Mouse (Mus musculus) liver, embryonic 11.5 days (tissue): ENCODE measurements at regions not wholly inside any gene's neighbourhood (a gene's known extent, or its start where the extent isn't known, plus 50 kb on each side); places are given as distances from the start of the nearest gene placed in this dataset.

Experiments
- ATAC-seq: fragments of 200-750 bp; cut with Nextera tagmentation; replicated peaks from 2 replicates; pipeline ENCODE4 v1.8.0; 2017; ENCODE audit warnings: moderate number of reproducible peaks, mild to moderate bottlenecking, moderate TSS enrichment, moderate library complexity; ENCODE audit not compliant: low FRiP score
- DNase-seq: peaks from one replicate; pipeline ENCODE4 v3.0.0-alpha.2; 2017; ENCODE audit warnings: low spot score
- H3K27ac ChIP-seq: fragments of 300-500 bp; sonication (generic); 2 replicates; pipeline ENCODE4 v1.5.1; 2014; ENCODE audit warnings: mild to moderate bottlenecking, low read depth, low read length, control low read depth
- H3K27me3 ChIP-seq: fragments of 300-500 bp; sonication (generic); replicated peaks from 2 replicates; pipeline ENCODE4 v1.6.1; 2014; ENCODE audit warnings: low read length, mixed read lengths; ENCODE audit not compliant: control insufficient read depth, insufficient read depth
- H3K36me3 ChIP-seq: fragments of 300-500 bp; sonication (generic); 2 replicates; pipeline ENCODE4 v1.6.1; 2014; ENCODE audit warnings: mild to moderate bottlenecking, low read length, moderate library complexity, mixed read lengths; ENCODE audit not compliant: control insufficient read depth, insufficient read depth
- H3K4me1 ChIP-seq: fragments of 300-500 bp; sonication (generic); replicated peaks from 2 replicates; pipeline ENCODE4 v1.6.1; 2014; ENCODE audit warnings: low read length, mixed read lengths; ENCODE audit not compliant: control insufficient read depth, insufficient read depth
- H3K4me2 ChIP-seq: fragments of 300-500 bp; sonication (generic); 2 replicates; pipeline ENCODE4 v1.6.1; 2014; ENCODE audit warnings: mild to moderate bottlenecking, control low read depth, moderate library complexity
- H3K4me3 ChIP-seq: fragments of 300-500 bp; sonication (generic); 2 replicates; pipeline ENCODE4 v1.5.1; 2014; ENCODE audit warnings: low read depth, low read length, control low read depth
- H3K9ac ChIP-seq: fragments of 300-500 bp; sonication (generic); 2 replicates; pipeline ENCODE4 v1.6.1; 2014; ENCODE audit warnings: low read depth, low read length, control low read depth
- H3K9me3 ChIP-seq: fragments of 300-500 bp; sonication (generic); 2 replicates; pipeline ENCODE4 v1.6.1; 2016; ENCODE audit warnings: low read length, inconsistent platforms, mixed read lengths; ENCODE audit not compliant: control insufficient read depth
- WGBS: fragments of 180-500 bp; shearing (Covaris S2); extraction: QIAGEN DNeasy Blood & Tissue Kit; methylation state at CpG from one replicate; pipeline ENCODE4 v1.1.7; 2014; 5-methylcytosine and 5-hydroxymethylcytosine counted together

DNA sequence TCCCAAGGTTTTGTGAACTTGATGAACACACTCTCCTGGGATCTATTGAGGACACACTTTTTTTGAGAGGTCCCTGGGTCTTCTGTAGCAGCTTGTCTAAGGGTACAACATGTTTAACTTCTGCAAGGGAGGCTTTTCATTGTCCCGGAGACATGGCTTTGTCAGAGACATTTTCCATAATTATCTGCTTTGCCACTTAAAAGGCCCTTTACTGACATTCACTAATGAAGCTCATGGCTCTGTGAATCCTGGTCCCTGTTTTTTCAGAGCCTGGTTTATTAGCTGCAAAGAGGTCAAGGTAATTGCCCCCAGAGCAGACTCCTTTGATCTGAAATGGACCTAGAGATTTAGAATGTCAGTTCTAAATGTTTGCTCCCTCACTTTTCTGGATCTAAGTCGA, 246.8 kb upstream of the Ubash3b start:
- H3K9me3 ChIP-seq: no peaks in the 10 kb centered on the region
- whole genome bisulfite sequencing: 33% methylated on average over 2 of the region's 2 CpGs
- H3K27ac ChIP-seq: no peak overlapping the region
- H3K9ac ChIP-seq: no peak overlapping the region
- DNase-seq (no peak), ATAC-seq (no peak)
- no peak overlapping the region for H3K4me3 ChIP-seq
- no peaks in the 10 kb centered on the region for H3K4me1 ChIP-seq
- H3K27me3 ChIP-seq: no peaks in the 10 kb centered on the region
- no peaks in the 10 kb centered on the region for H3K36me3 ChIP-seq
- no peak overlapping the region for H3K4me2 ChIP-seq

DNA sequence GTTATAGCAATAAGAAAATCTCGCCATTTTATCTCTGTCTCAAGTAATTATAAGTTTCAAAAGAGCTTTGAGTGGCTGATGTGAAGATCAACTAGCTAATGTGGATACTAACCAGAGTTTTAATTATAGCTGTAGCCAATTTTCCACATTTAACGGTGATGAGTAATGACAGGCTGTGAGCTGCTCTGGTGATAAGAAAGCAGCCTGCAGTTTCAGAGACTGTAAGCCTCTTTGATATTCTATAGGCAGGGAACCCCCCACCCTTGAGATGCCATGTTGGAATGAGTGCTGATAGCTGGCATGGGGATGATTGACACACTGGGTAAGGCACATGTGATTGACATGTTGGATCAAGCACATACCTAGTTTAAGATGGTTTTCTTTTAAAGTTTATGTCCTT, 245.6 kb upstream of the Ubash3b start:
- H3K27ac ChIP-seq: no peak overlapping the region
- no peak overlapping the region for H3K9ac ChIP-seq
- H3K4me3 ChIP-seq: no peak overlapping the region
- DNase-seq: no peak
- 51% methylated on average over 2 of the region's 2 CpGs for WGBS
- no peak for ATAC-seq
- H3K9me3 ChIP-seq: no peaks in the 10 kb centered on the region
- no peaks in the 10 kb centered on the region for H3K27me3 ChIP-seq
- H3K4me2 ChIP-seq: no peak overlapping the region
- H3K36me3 ChIP-seq: no peaks in the 10 kb centered on the region
- no peaks in the 10 kb centered on the region for H3K4me1 ChIP-seq

DNA sequence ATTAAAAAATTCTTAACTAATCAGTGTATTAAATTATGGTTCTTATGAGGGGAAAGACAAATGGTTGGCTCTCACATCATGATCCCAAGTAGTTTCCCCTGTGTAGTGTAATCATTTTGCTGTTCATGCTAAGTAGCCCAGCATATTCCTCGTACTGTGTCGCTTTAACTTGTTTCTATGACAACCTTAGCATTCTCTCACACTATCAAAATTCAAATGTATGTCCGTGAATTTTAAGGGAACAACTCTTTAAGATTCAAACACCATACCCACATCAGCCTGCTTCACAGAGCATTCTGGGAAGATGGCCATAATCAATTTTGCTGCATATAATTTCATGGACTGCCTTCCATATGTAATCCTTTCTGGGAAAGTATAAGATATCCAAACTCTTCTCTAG, 241.4 kb upstream of the Ubash3b start:
- H3K4me3 ChIP-seq: no peak overlapping the region
- H3K4me1 ChIP-seq: no peaks in the 10 kb centered on the region
- no peak overlapping the region for H3K9ac ChIP-seq
- no peak overlapping the region for H3K27ac ChIP-seq
- no peaks in the 10 kb centered on the region for H3K36me3 ChIP-seq
- ATAC-seq (no peak), DNase-seq (no peak)
- no peak overlapping the region for H3K4me2 ChIP-seq
- no peaks in the 10 kb centered on the region for H3K9me3 ChIP-seq
- WGBS: 80% methylated on average over 3 of the region's 3 CpGs
- no peaks in the 10 kb centered on the region for H3K27me3 ChIP-seq

DNA sequence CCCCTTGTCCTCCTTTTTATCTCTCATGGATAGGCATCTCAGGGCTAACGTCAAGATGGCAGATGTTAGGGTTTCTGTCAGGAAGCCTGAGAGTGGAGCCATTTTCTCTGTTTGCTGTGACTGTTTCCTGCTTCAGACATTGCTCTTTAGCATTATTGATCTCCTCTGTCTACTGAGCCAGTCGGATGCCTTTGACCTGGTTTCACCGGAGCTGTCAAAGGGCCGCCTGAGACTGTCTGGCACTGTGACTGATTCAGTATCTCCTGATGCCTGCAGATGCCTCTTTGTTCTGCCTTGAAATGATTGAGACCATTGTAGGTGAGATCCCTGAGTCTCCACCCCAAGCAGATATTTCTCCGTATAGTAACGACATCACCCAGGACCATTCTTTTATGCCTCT, 239.5 kb upstream of the Ubash3b start:
- Histone ChIP-seq H3K4me3 (no peak overlapping the region), H3K27me3 (no peaks in the 10 kb centered on the region), H3K4me1 (no peaks in the 10 kb centered on the region), H3K36me3 (no peaks in the 10 kb centered on the region), H3K9ac (no peak overlapping the region), H3K27ac (no peak overlapping the region), H3K9me3 (no peaks in the 10 kb centered on the region), H3K4me2 (no peak overlapping the region)
- DNase-seq (no peak), ATAC-seq (no peak)
- 68% methylated on average over 6 of the region's 6 CpGs for WGBS

DNA sequence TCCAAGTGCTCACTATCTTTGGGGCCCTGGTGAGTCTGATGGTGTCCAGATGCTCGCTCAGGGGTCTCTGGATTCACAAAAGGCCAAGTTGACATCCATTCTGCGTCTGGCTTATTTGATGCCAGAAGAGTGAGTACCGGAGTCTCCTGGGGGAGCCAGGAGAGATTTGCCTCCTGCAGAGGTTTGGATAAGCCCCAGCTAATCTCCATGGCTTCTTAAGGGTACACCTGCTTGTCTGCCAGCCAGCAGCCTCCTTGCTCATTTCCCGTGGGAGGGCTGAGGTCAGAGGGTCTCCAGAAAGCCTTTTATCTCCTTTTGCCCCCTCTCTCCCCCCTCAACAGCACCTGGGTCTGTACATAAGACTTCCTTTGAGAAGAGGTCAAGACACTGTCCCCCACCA, 234.0 kb upstream of the Ubash3b start:
- no peaks in the 10 kb centered on the region for H3K36me3 ChIP-seq
- WGBS: 31% methylated on average over 4 of the region's 4 CpGs
- H3K4me3 ChIP-seq: no peak overlapping the region
- H3K9me3 ChIP-seq: no peaks in the 10 kb centered on the region
- no peaks in the 10 kb centered on the region for H3K27me3 ChIP-seq
- no peaks in the 10 kb centered on the region for H3K4me1 ChIP-seq
- no peak overlapping the region for H3K4me2 ChIP-seq
- DNase-seq (no peak), ATAC-seq (no peak)
- no peak overlapping the region for H3K9ac ChIP-seq
- H3K27ac ChIP-seq: no peak overlapping the region

DNA sequence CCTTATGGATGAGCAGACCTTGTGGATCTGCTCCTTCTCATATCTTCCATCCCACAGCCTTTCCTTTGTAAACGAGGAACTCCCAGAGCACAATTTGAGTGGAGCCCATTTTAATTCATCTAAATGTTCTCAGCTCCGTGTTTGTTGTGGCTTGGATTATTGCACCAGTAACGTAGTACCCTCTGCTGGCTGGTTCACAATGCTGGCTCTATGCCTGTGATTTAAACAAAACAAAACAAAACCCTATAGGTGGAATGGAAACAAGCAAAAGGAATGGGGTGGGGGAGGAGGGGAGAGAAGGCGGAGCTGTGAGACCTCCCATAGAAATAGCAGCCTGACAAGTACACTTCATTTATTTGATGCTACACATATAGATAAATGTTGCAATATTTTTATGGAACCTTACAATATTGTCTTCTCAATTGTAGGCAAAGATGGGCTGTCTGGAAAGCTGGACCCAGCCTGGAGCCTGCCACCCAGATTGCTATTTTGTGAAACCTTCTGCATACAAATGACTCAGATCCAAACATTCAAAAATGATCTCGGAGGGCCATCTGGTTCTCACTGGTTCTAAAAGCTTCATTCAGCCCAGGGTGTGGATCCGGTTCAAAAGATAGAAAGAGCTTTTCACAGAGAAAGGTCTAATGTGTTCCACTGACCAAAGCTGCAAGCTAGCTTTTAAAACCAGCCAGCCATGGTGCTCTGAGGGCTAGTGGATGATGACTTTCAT, 230.3 kb upstream of the Ubash3b start:
- no peaks in the 10 kb centered on the region for H3K4me1 ChIP-seq
- H3K27ac ChIP-seq: no peak overlapping the region
- no peaks in the 10 kb centered on the region for H3K9me3 ChIP-seq
- no peaks in the 10 kb centered on the region for H3K36me3 ChIP-seq
- ATAC-seq (no peak), DNase-seq (no peak)
- H3K4me2 ChIP-seq: no peak overlapping the region
- H3K27me3 ChIP-seq: no peaks in the 10 kb centered on the region
- 55% methylated on average over 6 of the region's 6 CpGs for WGBS
- H3K4me3 ChIP-seq: no peak overlapping the region
- H3K9ac ChIP-seq: no peak overlapping the region

DNA sequence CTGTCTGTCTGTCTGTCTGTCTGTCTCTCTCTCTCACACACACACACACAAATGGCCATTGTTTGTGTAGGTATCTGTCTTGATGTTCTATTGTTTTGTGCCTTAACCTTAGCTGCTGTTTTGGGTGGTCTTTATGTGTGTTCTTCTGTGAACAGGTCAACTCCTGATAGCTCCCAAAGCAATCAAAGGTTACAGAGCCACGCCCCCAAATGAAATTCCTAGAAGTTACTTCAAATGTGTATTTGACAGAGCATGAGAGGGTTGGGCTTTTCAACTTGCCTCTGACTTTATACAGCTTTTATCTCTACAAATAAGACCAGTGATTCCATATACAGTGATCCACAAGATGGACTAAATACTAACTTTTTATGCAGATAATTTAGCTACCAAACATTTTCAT, 217.8 kb upstream of the Ubash3b start:
- Histone ChIP-seq H3K9me3 (no peaks in the 10 kb centered on the region), H3K4me2 (no peak overlapping the region), H3K27me3 (no peaks in the 10 kb centered on the region), H3K4me1 (no peaks in the 10 kb centered on the region), H3K9ac (no peak overlapping the region), H3K27ac (no peak overlapping the region), H3K4me3 (no peak overlapping the region), H3K36me3 (no peaks in the 10 kb centered on the region)
- no peak for ATAC-seq
- DNase-seq: no peak
- 69% methylated on average over 1 of the region's 1 CpGs for WGBS

DNA sequence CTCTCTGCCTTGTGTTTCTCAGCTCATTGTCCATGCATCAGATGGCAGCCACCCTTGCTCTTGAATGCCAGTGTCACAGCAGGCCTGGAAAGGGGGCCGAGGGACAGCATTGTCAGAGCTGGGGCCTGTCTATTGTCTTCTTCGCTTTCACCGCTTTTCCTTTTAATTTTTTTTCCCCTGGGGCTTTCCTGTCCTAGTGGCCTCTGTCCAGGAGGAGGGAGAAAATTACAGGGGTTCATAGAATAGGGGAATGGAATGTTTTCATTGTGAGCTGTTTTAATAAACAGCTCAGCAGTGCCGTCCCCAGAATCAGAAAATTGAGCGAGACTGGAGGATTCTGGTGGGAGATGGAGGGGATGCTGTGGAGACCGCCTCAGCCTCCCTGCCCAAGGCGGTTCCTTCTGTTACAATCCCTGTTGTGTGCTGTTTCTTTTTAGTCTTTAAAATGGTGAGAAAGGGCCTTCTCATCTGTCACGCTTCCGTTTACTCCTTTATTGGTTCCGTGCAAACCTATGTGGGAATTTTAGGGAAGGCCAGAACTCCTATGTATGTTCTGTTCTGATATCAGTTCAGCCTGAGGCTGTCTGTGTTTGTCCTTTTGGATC, 217.2 kb upstream of the Ubash3b start:
- WGBS: 80% methylated on average over 10 of the region's 10 CpGs
- Histone ChIP-seq H3K4me2 (no peak overlapping the region), H3K27ac (no peak overlapping the region), H3K9ac (no peak overlapping the region), H3K27me3 (no peaks in the 10 kb centered on the region), H3K9me3 (no peaks in the 10 kb centered on the region), H3K4me3 (no peak overlapping the region), H3K36me3 (no peaks in the 10 kb centered on the region), H3K4me1 (no peaks in the 10 kb centered on the region)
- DNase-seq: no peak
- no peak for ATAC-seq
